Mouse (Mus musculus) kidney, embryonic 16.5 days (tissue): ENCODE results near the gene Pes1. TPM values are rescaled to one million over a fixed set of nuclear protein-coding genes. Genes with fewer than 3 reads are reported as not detected.

Source experiments
- ATAC-seq: fragments of 200-750 bp; cut with Nextera tagmentation; 2 replicates; pipeline ENCODE4 v1.8.0; 2017; ENCODE audit warnings: moderate TSS enrichment; ENCODE audit not compliant: low FRiP score, low TSS enrichment
- H3K27ac ChIP-seq: fragments of 300-500 bp; sonication (generic); 2 replicates; pipeline ENCODE4 v1.5.1; 2014; ENCODE audit warnings: low read length
- H3K27me3 ChIP-seq: fragments of 300-500 bp; sonication (generic); 2 replicates; pipeline ENCODE4 v1.6.1; 2014; ENCODE audit warnings: low read length, control low read depth, mixed read lengths; ENCODE audit not compliant: insufficient read depth
- H3K36me3 ChIP-seq: fragments of 300-500 bp; sonication (generic); 2 replicates; pipeline ENCODE4 v1.6.1; 2014; ENCODE audit warnings: low read length, control low read depth, mixed read lengths; ENCODE audit not compliant: insufficient read depth
- H3K4me1 ChIP-seq: fragments of 300-500 bp; sonication (generic); 2 replicates; pipeline ENCODE4 v1.6.1; 2014; ENCODE audit warnings: low read length, control low read depth, mixed read lengths; ENCODE audit not compliant: insufficient read depth
- H3K4me2 ChIP-seq: fragments of 300-500 bp; sonication (generic); replicated peaks from 2 replicates; pipeline ENCODE4 v1.6.1; 2014; ENCODE audit warnings: low read depth, low read length
- H3K4me3 ChIP-seq: fragments of 300-500 bp; sonication (generic); 2 replicates; pipeline ENCODE4 v1.5.1; 2014; ENCODE audit warnings: mild to moderate bottlenecking, low read length
- H3K9ac ChIP-seq: fragments of 300-500 bp; sonication (generic); replicated peaks from 2 replicates; pipeline ENCODE4 v1.6.1; 2014; ENCODE audit warnings: low read length
- H3K9me3 ChIP-seq: fragments of 300-500 bp; sonication (generic); 2 replicates; pipeline ENCODE4 v1.6.1; 2016; ENCODE audit warnings: low read length, control low read depth
- WGBS: fragments of 180-500 bp; shearing (Covaris S2); extraction: QIAGEN DNeasy Blood & Tissue Kit; methylation state at CpG from one replicate; pipeline ENCODE4 v1.1.7; 2014; 5-methylcytosine and 5-hydroxymethylcytosine counted together
- polyA plus RNA-seq: library from polyadenylated mRNA; unstranded; fragments of >200 nt; fragmentation: Nextera tagmentation; extraction: Ambion mirVana; gene quantifications from 2 replicates; pipeline ENCODE4 v1.2.1, GENCODE M21; 2015

Gene Pes1
- polyA plus RNA-seq, 1 experiment from 2014 or later = 88.0 TPM

GRCm38 (mm10) chr11:3960901-3961300, 2.9 kb upstream of the Pes1 start:
- Histone ChIP-seq H3K9me3 (peaks cover 2% of the 10 kb centered on the region; the same call in 1 of the 2 replicates), H3K4me3 (no peak overlapping the region), H3K4me1 (peaks cover 14% of the 10 kb centered on the region), H3K27me3 (no peaks in the 10 kb centered on the region), H3K27ac (no peak overlapping the region), H3K4me2 (no peak overlapping the region), H3K9ac (no peak overlapping the region), H3K36me3 (no peaks in the 10 kb centered on the region)
- ATAC-seq = no peak
- 63% methylated on average over 2 of the region's 2 CpGs for WGBS

GRCm38 (mm10) chr11:3961761-3962160, 2.0 kb upstream of the Pes1 start:
- 64% methylated on average over 3 of the region's 3 CpGs for WGBS
- no peak overlapping the region for H3K4me2 ChIP-seq
- ATAC-seq = no peak
- peaks cover 14% of the 10 kb centered on the region for H3K4me1 ChIP-seq
- H3K9me3 ChIP-seq = peaks cover 2% of the 10 kb centered on the region; the same call in 1 of the 2 replicates
- H3K36me3 ChIP-seq = 0 out of 2 replicates have a peak, but pooled peaks cover 5% of the 10 kb centered on the region
- H3K4me3 ChIP-seq = no peak overlapping the region
- no peak overlapping the region for H3K27ac ChIP-seq
- no peaks in the 10 kb centered on the region for H3K27me3 ChIP-seq
- no peak overlapping the region for H3K9ac ChIP-seq

GRCm38 (mm10) chr11:3963155-3963554, 620 bp upstream of the Pes1 start:
- peaks cover 14% of the 10 kb centered on the region for H3K4me1 ChIP-seq
- H3K27ac ChIP-seq = no peak overlapping the region
- H3K36me3 ChIP-seq = 0 out of 2 replicates have a peak, but pooled peaks cover 8% of the 10 kb centered on the region
- ATAC-seq = no peak
- peak overlapping the region; percentile 80 for H3K4me2 ChIP-seq
- 89% methylated on average over 10 of the region's 10 CpGs for WGBS
- no peaks in the 10 kb centered on the region for H3K27me3 ChIP-seq
- peak overlapping the region; percentile 91 for H3K4me3 ChIP-seq
- peaks cover 2% of the 10 kb centered on the region; the same call in 1 of the 2 replicates for H3K9me3 ChIP-seq
- peak overlapping the region; percentile 84 for H3K9ac ChIP-seq

GRCm38 (mm10) chr11:3964416-3965172, 819 bp downstream of the Pes1 start:
- Histone ChIP-seq H3K9ac (peak overlapping the region; percentile 84), H3K4me1 (peaks cover 14% of the 10 kb centered on the region), H3K4me3 (peak overlapping the region; percentile 91), H3K27ac (peak overlapping the region; percentile 56; the same call in 1 of the 2 replicates), H3K9me3 (peaks cover 2% of the 10 kb centered on the region; the same call in 1 of the 2 replicates), H3K4me2 (peak overlapping the region; percentile 80), H3K36me3 (peaks cover 16% of the 10 kb centered on the region), H3K27me3 (no peaks in the 10 kb centered on the region)
- WGBS = 12% methylated on average over 11 of the region's 11 CpGs
- ATAC-seq = 0 out of 2 replicates have a peak, but pooled peaks have one; percentile 13

GRCm38 (mm10) chr11:3969837-3970236, 6.1 kb downstream of the Pes1 start:
- 77% methylated on average over 3 of the region's 3 CpGs for WGBS

GRCm38 (mm10) chr11:3970361-3970760, 6.6 kb downstream of the Pes1 start:
- Histone ChIP-seq H3K9me3 (no peaks in the 10 kb centered on the region), H3K36me3 (peaks cover 64% of the 10 kb centered on the region), H3K27ac (no peak overlapping the region), H3K4me3 (no peak overlapping the region), H3K27me3 (no peaks in the 10 kb centered on the region), H3K9ac (no peak overlapping the region), H3K4me2 (no peak overlapping the region), H3K4me1 (peaks cover 1% of the 10 kb centered on the region; the same call in 1 of the 2 replicates)
- 98% methylated on average over 7 of the region's 7 CpGs for WGBS
- ATAC-seq = no peak

More at GRCm38 (mm10) chr11:3969837-3970236, 6.1 kb downstream of the Pes1 start:
- no peak overlapping the region for H3K4me2 ChIP-seq
- no peak overlapping the region for H3K4me3 ChIP-seq
- H3K27ac ChIP-seq = no peak overlapping the region
- no peaks in the 10 kb centered on the region for H3K9me3 ChIP-seq
- H3K9ac ChIP-seq = no peak overlapping the region
- H3K27me3 ChIP-seq = no peaks in the 10 kb centered on the region
- peaks cover 7% of the 10 kb centered on the region for H3K4me1 ChIP-seq
- no peak for ATAC-seq
- H3K36me3 ChIP-seq = peaks cover 62% of the 10 kb centered on the region

- no peak overlapping the region for H3K27ac ChIP-seq
- no peak overlapping the region for H3K9ac ChIP-seq
- no peak for ATAC-seq
- H3K36me3 ChIP-seq = peaks cover 82% of the 10 kb centered on the region
- H3K4me2 ChIP-seq = no peak overlapping the region
- H3K9me3 ChIP-seq = no peaks in the 10 kb centered on the region
- no peak overlapping the region for H3K4me3 ChIP-seq
- 86% methylated on average over 7 of the region's 7 CpGs for WGBS
- H3K4me1 ChIP-seq = no peaks in the 10 kb centered on the region
- no peaks in the 10 kb centered on the region for H3K27me3 ChIP-seq
These were observed 9.3 kb downstream of the Pes1 start for GRCm38 (mm10) chr11:3973081-3973480.

- H3K27me3 ChIP-seq = no peaks in the 10 kb centered on the region
- 86% methylated on average over 3 of the region's 3 CpGs for WGBS
- no peak overlapping the region for H3K27ac ChIP-seq
- H3K4me2 ChIP-seq = no peak overlapping the region
- no peaks in the 10 kb centered on the region for H3K9me3 ChIP-seq
- peaks cover 85% of the 10 kb centered on the region for H3K36me3 ChIP-seq
- H3K4me3 ChIP-seq = no peak overlapping the region
- H3K4me1 ChIP-seq = no peaks in the 10 kb centered on the region
- ATAC-seq = no peak
- no peak overlapping the region for H3K9ac ChIP-seq
These were observed 10.5 kb downstream of the Pes1 start for GRCm38 (mm10) chr11:3974311-3974710.

GRCm38 (mm10) chr11:3976678-3977077, 12.9 kb downstream of the Pes1 start, which contains the start of gene 4930556J24Rik:
Gene 4930556J24Rik, minus strand, starts transcription at chr11:3976778.
- Histone ChIP-seq H3K9ac (no peak within 1 kb of the TSS), H3K4me1 (peaks cover 3% of the 10 kb centered on the region; the same call in 1 of the 2 replicates), H3K27me3 (no peaks in the 10 kb centered on the region), H3K4me2 (no peak within 1 kb of the TSS), H3K36me3 (peaks cover 76% of the 10 kb centered on the region), H3K4me3 (no peak within 1 kb of the TSS), H3K27ac (no peak within 1 kb of the TSS), H3K9me3 (no peaks in the 10 kb centered on the region)
- 89% methylated on average over 6 of the region's 6 CpGs for WGBS
- no peak for ATAC-seq

- Histone ChIP-seq H3K9me3 (no peaks in the 10 kb centered on the region), H3K4me2 (no peak overlapping the region), H3K36me3 (peaks cover 62% of the 10 kb centered on the region), H3K4me1 (peaks cover 7% of the 10 kb centered on the region; the same call in 1 of the 2 replicates), H3K27ac (no peak overlapping the region), H3K9ac (no peak overlapping the region), H3K4me3 (no peak overlapping the region), H3K27me3 (peaks cover 5% of the 10 kb centered on the region; the same call in 1 of the 2 replicates)
- 56% methylated on average over 5 of the region's 5 CpGs for WGBS
- ATAC-seq = no peak
These were observed 14.6 kb downstream of the Pes1 start for GRCm38 (mm10) chr11:3978421-3978820.
